Mouse (Mus musculus) ES-E14 (cell line): ENCODE data around the gene Rfxap. TPM values are rescaled to one million over a fixed set of nuclear protein-coding genes. Genes with fewer than 3 reads are reported as not detected.
A peak's percentile ranks its signal among the peaks of the same experiment; 100 is the strongest.

ENCODE experiments used
- DNase-seq: peaks from one replicate; pipeline ENCODE4 v3.0.0-alpha.2; 2013; ENCODE audit warnings: low read depth, low spot score
- H3K27ac ChIP-seq: 2 replicates; pipeline ENCODE4 v1.5.1; 2012; ENCODE audit warnings: low read depth, mild to moderate bottlenecking, low read length, moderate library complexity, mixed read lengths; ENCODE audit not compliant: poor library complexity, insufficient read depth, severe bottlenecking
- H3K36me3 ChIP-seq: 2 replicates; pipeline ENCODE4 v1.6.1; 2012; ENCODE audit warnings: mild to moderate bottlenecking, low read length, moderate library complexity, mixed read lengths; ENCODE audit not compliant: control insufficient read depth, poor library complexity, insufficient read depth, severe bottlenecking
- H3K4me1 ChIP-seq, 2 experiments: fragments of 150-350 bp in 1 of 2; sonication (generic) in 1 of 2; 2 replicates each; pipeline ENCODE4 v1.6.1; 2012; ENCODE audit warnings: low read length in 2 of 2, mild to moderate bottlenecking in 1 of 2, mixed read lengths in 1 of 2; ENCODE audit not compliant: control insufficient read depth in 2 of 2, insufficient read depth in 2 of 2, poor library complexity in 1 of 2
- H3K4me3 ChIP-seq, 2 experiments: fragments of 150-350 bp in 1 of 2; sonication (generic) in 1 of 2; 2 replicates each; pipeline ENCODE4 v1.5.1; 2012; ENCODE audit warnings: low read length in 2 of 2, low read depth in 1 of 2, mild to moderate bottlenecking in 1 of 2, mixed read lengths in 1 of 2; ENCODE audit not compliant: insufficient read depth in 1 of 2, poor library complexity in 1 of 2, severe bottlenecking in 1 of 2
- H3K9ac ChIP-seq: 2 replicates; pipeline ENCODE4 v1.6.1; 2012; ENCODE audit warnings: low read depth, mild to moderate bottlenecking, low read length, mixed read lengths; ENCODE audit not compliant: poor library complexity, insufficient read depth, severe bottlenecking
- H3K9me3 ChIP-seq: fragments of 150-350 bp; sonication (generic); 2 replicates; pipeline ENCODE4 v1.6.1; 2012; ENCODE audit warnings: low read depth, mild to moderate bottlenecking, low read length; ENCODE audit not compliant: control insufficient read depth, insufficient read depth
- CHD2 ChIP-seq: IDR thresholded peaks from 2 replicates; pipeline ENCODE4 v1.6.1; 2014; ENCODE audit warnings: mild to moderate bottlenecking, low read depth, low read length, inconsistent platforms
- HCFC1 ChIP-seq: IDR thresholded peaks from 2 replicates; pipeline ENCODE4 v1.6.1; 2012; ENCODE audit warnings: low read length, inconsistent platforms, borderline replicate concordance; ENCODE audit not compliant: insufficient read depth
- MAFK ChIP-seq: IDR thresholded peaks from 2 replicates; pipeline ENCODE4 v1.6.1; 2014; ENCODE audit warnings: mild to moderate bottlenecking, low read depth, low read length, inconsistent platforms; ENCODE audit not compliant: insufficient read depth
- ZC3H11A ChIP-seq: IDR thresholded peaks from 2 replicates; pipeline ENCODE4 v1.6.1; 2012; ENCODE audit warnings: low read depth, mild to moderate bottlenecking, inconsistent platforms, low read length, borderline replicate concordance
- ZNF384 ChIP-seq: IDR thresholded peaks from 2 replicates; pipeline ENCODE4 v1.6.1; 2012; ENCODE audit warnings: low read depth, low read length, inconsistent platforms
- in situ Hi-C, 2 experiments: fragments of 600-800 bp; cut with MboI; formaldehyde crosslinking; loops; one replicate each; pipeline ENCODE4 v1.15.1; 2025; ENCODE audit warnings: low sequenced_read_pairs in 2 of 2, inconsistent platforms in 1 of 2; ENCODE audit not compliant: unreplicated experiment in 2 of 2
- total RNA-seq: library from RNA; depleted of rRNA; stranded (reverse); fragments of 300-350 nt; gene quantifications from 2 replicates; pipeline ENCODE4 v1.2.3, GENCODE M21; 2012

Gene Rfxap
- total RNA-seq, 1 experiment = 18.1 TPM

GRCm38 (mm10) chr3:54760321-54761115 is 47.1 kb downstream of the Rfxap start:
- H3K4me3 ChIP-seq = no peak overlapping the region
- no peaks in the 10 kb centered on the region for H3K36me3 ChIP-seq
- H3K9me3 ChIP-seq = no peaks in the 10 kb centered on the region
- H3K27ac ChIP-seq = no peak overlapping the region
- no peak for DNase-seq
- H3K4me1 ChIP-seq = peaks cover 0 to 6% of the 10 kb centered on the region in 2 experiments; a peak in 2 of 4 replicates
- TF ChIP-seq MAFK (no peak), ZC3H11A (no peak), ZNF384 (no peak), CHD2 (no peak)
- H3K9ac ChIP-seq = no peak overlapping the region
- in situ Hi-C loops = no loop called here

- peaks cover 0 to 2% of the 10 kb centered on the region in 2 experiments; a peak in 2 of 4 replicates for H3K4me1 ChIP-seq
- in situ Hi-C loops = no loop called here
- no peaks in the 10 kb centered on the region for H3K9me3 ChIP-seq
- no peak overlapping the region for H3K4me3 ChIP-seq
- no peak overlapping the region for H3K27ac ChIP-seq
- H3K9ac ChIP-seq = no peak overlapping the region
- DNase-seq = no peak
- TF ChIP-seq HCFC1 (no peak), ZNF384 (no peak), ZC3H11A (no peak), MAFK (no peak), CHD2 (no peak)
- H3K36me3 ChIP-seq = no peaks in the 10 kb centered on the region
These were observed 48.4 kb downstream of the Rfxap start for GRCm38 (mm10) chr3:54759211-54759610.

- Histone ChIP-seq H3K27ac (no peak overlapping the region), H3K9me3 (no peaks in the 10 kb centered on the region), H3K36me3 (no peaks in the 10 kb centered on the region), H3K9ac (no peak overlapping the region), H3K4me1 (peaks cover 0 to 2% of the 10 kb centered on the region in 2 experiments; a peak in 1 of 4 replicates), H3K4me3 (no peak overlapping the region)
- no peak for DNase-seq
- TF ChIP-seq ZNF384 (no peak), ZC3H11A (no peak), CHD2 (no peak), HCFC1 (no peak), MAFK (no peak)
- in situ Hi-C loops = no loop called here
These were observed 50.1 kb downstream of the Rfxap start for GRCm38 (mm10) chr3:54757446-54757845.

- Histone ChIP-seq H3K4me1 (peaks cover 0 to 2% of the 10 kb centered on the region in 2 experiments; a peak in 1 of 4 replicates), H3K9ac (no peak overlapping the region), H3K27ac (no peak overlapping the region), H3K9me3 (no peaks in the 10 kb centered on the region), H3K4me3 (peak overlapping the region in 1 of 2 experiments; percentile 66; a peak in 2 of 4 replicates), H3K36me3 (no peaks in the 10 kb centered on the region)
- in situ Hi-C loops = no loop called here
- TF ChIP-seq MAFK = no peak
- TF ChIP-seq ZC3H11A = no peak
- TF ChIP-seq CHD2 = no peak
- TF ChIP-seq ZNF384 = no peak
- no peak for TF ChIP-seq HCFC1
- no peak for DNase-seq
These were observed 51.5 kb downstream of the Rfxap start for GRCm38 (mm10) chr3:54756058-54756457.
